Mouse (Mus musculus) limb, embryonic 10.5 days (tissue): Measurements from ENCODE around the gene Olfr191. TPM values are rescaled to one million over a fixed set of nuclear protein-coding genes. Genes with fewer than 3 reads are reported as not detected.

Experiments used
- DNase-seq: peaks from one replicate; pipeline ENCODE4 v3.0.0-alpha.2; 2017; ENCODE audit warnings: low spot score
- H3K27ac ChIP-seq: fragments of 300-500 bp; sonication (generic); 2 replicates; pipeline ENCODE4 v1.5.1; 2016; ENCODE audit warnings: mild to moderate bottlenecking
- H3K27me3 ChIP-seq: fragments of 300-500 bp; sonication (generic); 2 replicates; pipeline ENCODE4 v1.6.1; 2016; ENCODE audit warnings: low read depth, mild to moderate bottlenecking; ENCODE audit not compliant: poor library complexity, severe bottlenecking
- H3K36me3 ChIP-seq: fragments of 300-500 bp; sonication (generic); 2 replicates; pipeline ENCODE4 v1.6.1; 2016; ENCODE audit warnings: mild to moderate bottlenecking, moderate library complexity
- H3K4me1 ChIP-seq: fragments of 300-500 bp; sonication (generic); 2 replicates; pipeline ENCODE4 v1.6.1; 2016
- H3K4me3 ChIP-seq: fragments of 300-500 bp; sonication (generic); 2 replicates; pipeline ENCODE4 v1.5.1; 2016; ENCODE audit warnings: mild to moderate bottlenecking, moderate library complexity
- H3K9me3 ChIP-seq: fragments of 300-500 bp; sonication (generic); replicated peaks from 2 replicates; pipeline ENCODE4 v1.6.1; 2016; ENCODE audit warnings: mild to moderate bottlenecking
- WGBS: fragments of 180-500 bp; shearing (Covaris S2); methylation state at CpG from one replicate; pipeline ENCODE4 v1.1.7; 2016; 5-methylcytosine and 5-hydroxymethylcytosine counted together
- polyA plus RNA-seq: library from polyadenylated mRNA; unstranded; fragments of >200 nt; fragmentation: Nextera tagmentation; extraction: Ambion mirVana; gene quantifications from 2 replicates; pipeline ENCODE4 v1.2.1, GENCODE M21; 2016

Olfr191 gene
- polyA plus RNA-seq, 1 experiment from 2014 or later = not detected

GRCm38 (mm10) chr16:59045835-59046234, 43.8 kb downstream of the Olfr191 start:
- H3K9me3 ChIP-seq = no peaks in the 10 kb centered on the region
- H3K36me3 ChIP-seq = no peaks in the 10 kb centered on the region
- H3K27ac ChIP-seq = no peak overlapping the region
- DNase-seq = no peak
- no peaks in the 10 kb centered on the region for H3K4me1 ChIP-seq
- no peaks in the 10 kb centered on the region for H3K27me3 ChIP-seq
- no peak overlapping the region for H3K4me3 ChIP-seq
- WGBS = 86% methylated on average over 3 of the region's 3 CpGs

GRCm38 (mm10) chr16:59039710-59040109, 49.9 kb downstream of the Olfr191 start, which contains the start of gene Olfr187:
Gene Olfr187, minus strand, starts transcription at chr16:59039767.
- Histone ChIP-seq H3K4me1 (no peaks in the 10 kb centered on the region), H3K27ac (no peak within 1 kb of the TSS), H3K27me3 (no peaks in the 10 kb centered on the region), H3K9me3 (no peaks in the 10 kb centered on the region), H3K36me3 (no peaks in the 10 kb centered on the region), H3K4me3 (no peak within 1 kb of the TSS)
- DNase-seq = no peak
- 91% methylated on average over 7 of the region's 7 CpGs for WGBS

Other genes starting within 250 kb of the Olfr191 start
- not detected in 2 replicates for gene Olfr177, start 215.1 kb downstream of the Olfr191 start, polyA plus RNA-seq
- not detected in 2 replicates for gene Olfr178, start 197.8 kb downstream of the Olfr191 start, polyA plus RNA-seq
- not detected in 2 replicates for gene Olfr181, start 161.1 kb downstream of the Olfr191 start, polyA plus RNA-seq
- not detected in 2 replicates for gene Olfr180, start 160.4 kb downstream of the Olfr191 start, polyA plus RNA-seq
- gene Olfr183, start 94.5 kb downstream of the Olfr191 start, polyA plus RNA-seq = not detected in 2 replicates
- gene Olfr186, start 59.5 kb downstream of the Olfr191 start, polyA plus RNA-seq = not detected in 2 replicates
- not detected in 2 replicates for gene Olfr187, start 50.1 kb downstream of the Olfr191 start, polyA plus RNA-seq
- not detected in 2 replicates for gene Olfr190, start 11.8 kb downstream of the Olfr191 start, polyA plus RNA-seq
- gene Olfr193, start 22.1 kb upstream of the Olfr191 start, polyA plus RNA-seq = not detected in 2 replicates
- not detected in 2 replicates for gene Olfr194, start 31.2 kb upstream of the Olfr191 start, polyA plus RNA-seq
- gene Olfr195, start 57.2 kb upstream of the Olfr191 start, polyA plus RNA-seq = not detected in 2 replicates
- gene Olfr196, start 80.6 kb upstream of the Olfr191 start, polyA plus RNA-seq = not detected in 2 replicates
- not detected in 2 replicates for gene Olfr198, start 113.7 kb upstream of the Olfr191 start, polyA plus RNA-seq
- gene Olfr199, start 129.9 kb upstream of the Olfr191 start, polyA plus RNA-seq = not detected in 2 replicates
- gene Olfr201, start 182.8 kb upstream of the Olfr191 start, polyA plus RNA-seq = not detected in 2 replicates
- not detected in 2 replicates for gene Olfr202, start 197.0 kb upstream of the Olfr191 start, polyA plus RNA-seq
- not detected in 2 replicates for gene Olfr203, start 209.1 kb upstream of the Olfr191 start, polyA plus RNA-seq
- gene Olfr204, start 228.4 kb upstream of the Olfr191 start, polyA plus RNA-seq = not detected in 2 replicates
- not detected in 2 replicates for gene Olfr205, start 241.3 kb upstream of the Olfr191 start, polyA plus RNA-seq